Mouse (Mus musculus): ENCODE results near the gene Usp6nl. TPM values are rescaled to one million over a fixed set of nuclear protein-coding genes. Genes with fewer than 3 reads are reported as not detected.

The Usp6nl gene
- 5.0 and 5.3 TPM in 2 replicates for polyA plus RNA-seq (2015; fragmentation: Nextera tagmentation; extraction: Ambion mirVana)

DNA sequence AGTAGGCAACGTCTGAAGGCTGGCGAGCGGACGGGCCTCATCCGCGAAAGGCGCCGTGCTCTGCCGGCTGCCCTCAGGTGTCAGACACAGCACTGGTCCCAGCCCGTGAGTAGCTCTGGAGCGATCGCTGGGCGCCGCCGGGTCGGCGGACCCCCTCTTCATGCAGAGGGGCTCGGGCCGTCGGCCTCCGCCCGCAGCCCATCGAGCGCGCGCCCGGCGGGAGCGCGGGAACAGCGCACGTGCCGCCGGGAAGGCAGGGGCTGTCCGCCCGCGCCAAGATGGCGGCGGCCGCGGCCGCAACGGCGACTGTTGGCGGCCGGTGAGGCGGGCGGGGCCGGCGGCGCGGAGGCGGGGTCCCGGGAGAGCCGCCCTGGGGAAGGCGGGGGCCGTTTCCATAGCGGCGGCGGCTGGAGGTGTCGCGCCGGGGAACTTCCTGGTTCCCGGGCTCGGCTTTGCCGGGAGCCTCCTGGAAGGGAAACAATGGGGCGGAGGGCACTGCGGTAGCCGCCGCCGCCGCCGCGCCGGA lies at the start of gene Usp6nl:
TSS of gene Usp6nl (plus strand) at position 292 of the 526 bp plus-strand sequence.
- DNase-seq (ENCODE audit: low spot score): peak; percentile 82

GRCm38 (mm10) chr2:6273392-6273845 lies 49.0 kb upstream of the Usp6nl start:
- no peak for DNase-seq (ENCODE audit: low spot score)

GRCm38 (mm10) chr2:6278813-6279530 lies 43.5 kb upstream of the Usp6nl start:
- no peak for DNase-seq (ENCODE audit: low spot score)

- DNase-seq (ENCODE audit: low spot score): no peak
These were observed 42.7 kb upstream of the Usp6nl start for GRCm38 (mm10) chr2:6279614-6280301.

- DNase-seq (ENCODE audit: low spot score): no peak
These were observed 38.9 kb upstream of the Usp6nl start for GRCm38 (mm10) chr2:6283569-6283968.

GRCm38 (mm10) chr2:6284784-6285183 lies 37.7 kb upstream of the Usp6nl start:
- DNase-seq (ENCODE audit: low spot score): no peak

- DNase-seq (ENCODE audit: low spot score): no peak
These were observed 36.7 kb upstream of the Usp6nl start for GRCm38 (mm10) chr2:6285794-6286193.

DNA sequence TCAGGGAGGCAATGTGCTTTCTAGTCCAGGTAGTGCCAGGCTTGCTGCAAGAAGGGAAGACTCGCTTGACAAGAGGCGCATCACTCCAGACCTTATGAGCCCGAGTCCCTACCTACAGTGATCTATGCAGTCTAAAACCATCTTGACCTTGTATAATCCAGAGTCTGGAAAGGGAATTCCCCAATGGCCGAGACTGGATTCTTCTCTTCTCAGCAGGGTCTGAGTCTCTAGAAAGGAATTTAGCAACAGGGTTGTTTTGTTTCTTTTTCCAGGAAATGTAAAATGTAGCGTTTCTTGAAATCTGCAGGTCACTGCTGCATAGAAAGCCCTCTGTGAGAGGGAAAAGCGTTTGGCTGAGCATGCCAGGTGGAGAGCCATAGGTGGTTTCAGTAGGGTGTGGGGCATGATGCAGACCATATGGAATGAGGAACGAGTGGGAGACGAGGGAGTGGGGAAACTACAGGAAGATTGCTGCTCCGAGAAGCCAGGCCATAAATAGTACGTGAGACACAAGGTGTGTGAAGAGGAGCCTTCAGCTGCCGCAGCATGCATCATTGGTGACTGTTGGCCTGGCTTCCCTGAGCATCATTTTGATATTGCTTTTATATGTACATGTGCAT lies 28.5 kb upstream of the Usp6nl start:
- DNase-seq (ENCODE audit: low spot score): no peak

DNA sequence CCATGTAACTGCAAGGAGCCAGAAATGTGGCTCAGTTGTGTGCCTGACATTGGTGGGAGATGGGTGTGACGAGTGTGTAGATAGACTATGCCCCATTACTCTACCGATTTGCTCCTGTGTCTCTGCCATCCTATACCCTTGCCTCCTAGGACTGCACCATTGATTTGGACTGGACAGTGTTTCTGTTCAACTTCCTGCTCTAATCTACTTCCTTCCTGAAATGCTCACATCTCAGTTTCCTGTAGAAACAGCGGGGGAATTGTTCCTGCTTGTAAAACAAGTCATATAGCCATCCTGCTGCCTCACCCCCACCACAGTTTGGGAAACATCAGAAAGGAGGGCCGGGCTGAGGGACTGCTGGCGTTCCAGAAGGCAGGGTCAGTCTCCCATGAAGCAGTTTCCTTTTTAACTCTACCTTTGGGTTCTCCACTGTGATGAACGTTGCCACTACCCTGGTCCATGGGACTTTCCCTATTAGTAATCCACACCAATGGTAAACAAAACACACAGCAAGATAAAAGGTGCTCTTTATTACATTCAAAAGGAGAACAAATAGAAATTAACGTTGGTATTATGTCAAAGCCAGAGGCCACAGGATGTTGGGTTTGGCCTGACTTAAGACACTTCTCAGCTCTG lies 27.4 kb upstream of the Usp6nl start:
- DNase-seq (ENCODE audit: low spot score): no peak

- DNase-seq (ENCODE audit: low spot score): no peak
These were observed 17.7 kb upstream of the Usp6nl start for GRCm38 (mm10) chr2:6304768-6305167.

GRCm38 (mm10) chr2:6306861-6307260 lies 15.6 kb upstream of the Usp6nl start:
- no peak for DNase-seq (ENCODE audit: low spot score)

DNA sequence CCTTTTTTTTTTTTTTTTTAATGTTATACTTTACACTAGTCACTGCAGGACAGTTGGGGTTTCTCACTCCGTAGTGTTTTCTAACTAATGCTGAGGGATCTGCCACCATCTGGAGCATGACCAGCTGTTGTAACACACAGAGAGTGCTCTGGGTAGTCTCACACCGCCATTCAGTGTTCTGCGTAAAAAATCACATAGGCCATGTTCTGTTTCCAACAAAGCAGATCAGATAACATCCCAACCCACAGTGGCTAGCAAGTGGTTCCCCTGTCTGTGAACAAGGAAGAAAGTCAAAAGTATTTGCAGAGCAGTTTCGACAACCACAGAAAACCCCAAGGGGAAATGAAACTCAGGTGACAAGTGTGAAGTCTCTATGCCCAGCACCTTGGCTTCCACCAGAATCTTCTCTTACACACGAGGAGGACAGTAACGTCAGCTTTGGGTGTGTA lies 13.1 kb upstream of the Usp6nl start:
- DNase-seq (ENCODE audit: low spot score): peak; percentile 45

- DNase-seq (ENCODE audit: low spot score): no peak
These were observed 9.7 kb upstream of the Usp6nl start for GRCm38 (mm10) chr2:6312764-6313163.

DNA sequence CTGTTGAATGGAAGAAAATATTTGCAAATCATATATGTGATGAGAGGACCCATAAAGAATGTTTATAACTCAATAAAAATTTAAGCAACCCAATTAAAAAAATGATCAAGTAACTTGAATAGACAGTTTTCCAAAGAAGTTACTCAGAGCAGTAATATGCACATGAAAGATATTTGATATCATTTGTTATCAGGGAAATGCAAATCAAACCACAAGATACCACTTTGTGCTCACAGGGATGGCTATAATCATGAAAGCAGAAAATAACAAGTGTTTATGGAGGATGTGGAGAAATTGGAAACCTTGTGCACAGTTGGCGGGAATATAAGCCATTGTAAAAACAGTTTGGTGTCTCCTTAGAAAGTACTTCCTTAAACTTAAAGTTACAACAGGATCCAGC lies 8.7 kb upstream of the Usp6nl start:
- DNase-seq (ENCODE audit: low spot score): no peak

GRCm38 (mm10) chr2:6320153-6320552 lies 2.3 kb upstream of the Usp6nl start:
- DNase-seq (ENCODE audit: low spot score): no peak

DNA sequence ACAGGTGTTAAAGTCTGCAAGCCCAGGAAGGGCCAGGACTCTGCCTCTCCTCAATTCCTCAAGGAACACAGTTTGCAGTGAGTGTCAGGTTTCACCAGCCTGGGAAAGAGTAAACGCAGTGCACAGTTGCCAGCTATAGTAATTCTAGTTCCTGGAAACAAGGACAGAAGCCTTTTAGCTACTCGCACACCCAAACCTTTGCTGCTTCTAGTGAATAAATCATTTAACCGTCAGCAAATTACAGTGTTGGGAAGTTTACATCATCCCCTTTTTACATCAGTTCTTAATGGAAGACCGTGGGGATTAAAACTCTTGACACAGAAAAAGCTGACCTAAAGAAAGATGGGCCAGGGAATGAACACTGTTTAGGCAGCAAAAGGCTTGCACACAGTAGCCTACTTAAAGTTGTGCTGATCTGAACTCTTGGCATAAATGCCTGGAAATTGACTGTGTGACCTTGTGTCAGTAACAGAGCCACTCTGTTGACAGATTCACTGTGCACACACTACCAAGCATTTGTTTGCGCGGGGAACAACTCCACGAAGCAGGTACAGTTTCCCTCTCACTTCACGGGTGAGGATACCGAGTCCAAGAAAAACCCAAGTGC lies 595 bp upstream of the Usp6nl start:
- no peak for DNase-seq (ENCODE audit: low spot score)

- peak; percentile 44 for DNase-seq (ENCODE audit: low spot score)
These were observed 563 bp downstream of the Usp6nl start for GRCm38 (mm10) chr2:6322938-6323521.

GRCm38 (mm10) chr2:6325646-6326045 lies 3.2 kb downstream of the Usp6nl start:
- DNase-seq (ENCODE audit: low spot score): no peak

- DNase-seq (ENCODE audit: low spot score): no peak
These were observed 6.5 kb downstream of the Usp6nl start for GRCm38 (mm10) chr2:6328927-6329326.

DNA sequence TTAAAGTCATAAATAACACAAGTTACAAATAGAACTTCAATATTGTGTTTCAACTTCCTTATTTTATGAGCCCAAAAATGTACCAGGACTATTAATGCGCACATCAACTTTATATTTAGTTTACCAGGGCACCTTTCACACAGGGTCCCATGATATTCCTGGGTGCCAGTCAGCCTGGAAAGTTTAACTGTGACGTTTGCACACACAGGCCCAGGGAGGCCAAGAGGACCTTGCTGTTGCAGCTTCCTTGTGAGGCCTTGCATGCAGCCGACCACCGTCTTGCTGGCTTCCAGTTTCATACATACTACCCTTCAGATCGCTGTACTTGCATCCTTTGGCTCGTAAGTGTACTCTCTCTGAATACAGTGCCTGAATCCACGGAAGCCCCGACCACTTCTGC lies 8.3 kb downstream of the Usp6nl start:
- DNase-seq (ENCODE audit: low spot score): no peak

Data from thymus, postnatal 0 days (tissue).